Mouse (Mus musculus) heart, postnatal 0 days (tissue): ENCODE results near the gene Cnr2. TPM values are rescaled to one million over a fixed set of nuclear protein-coding genes. Genes with fewer than 3 reads are reported as not detected.

Experiments
- ATAC-seq: fragments of 200-750 bp; cut with Nextera tagmentation; 2 replicates; pipeline ENCODE4 v1.8.0; 2017; ENCODE audit warnings: low read depth, moderate number of reproducible peaks, moderate library complexity; ENCODE audit not compliant: insufficient read depth
- DNase-seq: peaks from one replicate; pipeline ENCODE4 v3.0.0-alpha.2; 2016; ENCODE audit warnings: low spot score
- H3K27ac ChIP-seq: fragments of 300-500 bp; sonication (generic); 2 replicates; pipeline ENCODE4 v1.5.1; 2014; ENCODE audit warnings: low read depth, mild to moderate bottlenecking
- H3K27me3 ChIP-seq: fragments of 300-500 bp; sonication (generic); 2 replicates; pipeline ENCODE4 v1.6.1; 2014; ENCODE audit warnings: low read length, mixed read lengths; ENCODE audit not compliant: control insufficient read depth, insufficient read depth
- H3K36me3 ChIP-seq: fragments of 300-500 bp; sonication (generic); replicated peaks from 2 replicates; pipeline ENCODE4 v1.6.1; 2014; ENCODE audit warnings: low read length, mixed read lengths; ENCODE audit not compliant: control insufficient read depth, insufficient read depth
- H3K4me1 ChIP-seq: fragments of 300-500 bp; sonication (generic); 2 replicates; pipeline ENCODE4 v1.6.1; 2014; ENCODE audit warnings: antibody characterized with exemption; ENCODE audit not compliant: control insufficient read depth, insufficient read depth
- H3K4me2 ChIP-seq: fragments of 300-500 bp; sonication (generic); 2 replicates; pipeline ENCODE4 v1.6.1; 2014; ENCODE audit warnings: low read depth, mild to moderate bottlenecking, low read length, moderate library complexity
- H3K4me3 ChIP-seq: fragments of 300-500 bp; sonication (generic); 2 replicates; pipeline ENCODE4 v1.5.1; 2014; ENCODE audit warnings: low read depth, low read length
- H3K9ac ChIP-seq: fragments of 300-500 bp; sonication (generic); replicated peaks from 2 replicates; pipeline ENCODE4 v1.6.1; 2014; ENCODE audit warnings: low read depth, low read length, mixed read lengths
- H3K9me3 ChIP-seq: fragments of 300-500 bp; sonication (generic); replicated peaks from 2 replicates; pipeline ENCODE4 v1.6.1; 2016; ENCODE audit warnings: low read length; ENCODE audit not compliant: control insufficient read depth
- CTCF ChIP-seq: IDR thresholded peaks from 2 replicates; pipeline ENCODE4 v1.5.1; 2016; ENCODE audit warnings: antibody characterized with exemption, control low read depth, low read depth
- EP300 ChIP-seq: IDR thresholded peaks from 2 replicates; pipeline ENCODE4 v1.6.1; 2016; ENCODE audit warnings: antibody characterized with exemption, low read depth
- WGBS: fragments of 180-500 bp; shearing (Covaris S2); extraction: QIAGEN DNeasy Blood & Tissue Kit; methylation state at CpG from one replicate; pipeline ENCODE4 v1.1.7; 2014; 5-methylcytosine and 5-hydroxymethylcytosine counted together
- polyA plus RNA-seq: library from polyadenylated mRNA; unstranded; fragments of >200 nt; fragmentation: Nextera tagmentation; extraction: Ambion mirVana; gene quantifications from 2 replicates; pipeline ENCODE4 v1.2.1, GENCODE M21; 2015
- total RNA-seq: library from RNA; depleted of rRNA; stranded (reverse); fragments of >200 nt; gene quantifications from 2 replicates; pipeline ENCODE4 v1.2.3, GENCODE M21; 2014; ENCODE audit warnings: low replicate concordance

Cnr2 gene
- total and polyA plus RNA-seq, 2 experiments from 2014 or later = 0.27 to 0.36 TPM

DNA sequence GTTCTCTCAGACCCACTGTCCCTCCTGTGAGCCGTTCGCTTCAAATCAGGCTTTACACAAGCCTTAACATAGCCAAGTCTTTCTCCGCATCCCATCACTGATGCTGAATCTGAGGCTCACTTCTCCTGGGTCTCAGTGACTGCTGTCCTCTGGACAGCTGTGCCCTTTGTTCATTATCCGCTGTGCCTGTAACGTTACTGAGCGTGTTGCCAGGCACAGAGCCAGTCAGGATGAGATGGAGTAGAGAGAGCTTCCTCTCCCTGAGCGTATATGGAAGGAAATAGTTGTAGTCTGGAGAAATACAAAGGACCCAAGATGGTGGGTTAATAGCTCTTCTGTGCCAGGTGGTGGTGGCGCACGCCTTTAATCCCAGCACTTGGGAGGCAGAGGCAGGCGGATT is 54.3 kb downstream of the Cnr2 start:
- Histone ChIP-seq H3K4me3 (no peak overlapping the region), H3K9me3 (no peaks in the 10 kb centered on the region), H3K4me2 (no peak overlapping the region), H3K9ac (no peak overlapping the region), H3K4me1 (peaks cover 9% of the 10 kb centered on the region; the same call in 1 of the 2 replicates), H3K36me3 (peaks cover 27% of the 10 kb centered on the region), H3K27me3 (no peaks in the 10 kb centered on the region), H3K27ac (peak overlapping the region; percentile 50; the same call in 1 of the 2 replicates)
- 65% methylated on average over 10 of the region's 10 CpGs for WGBS
- no peak for ATAC-seq
- no peak for TF ChIP-seq EP300
- no peak for TF ChIP-seq CTCF
- no peak for DNase-seq

DNA sequence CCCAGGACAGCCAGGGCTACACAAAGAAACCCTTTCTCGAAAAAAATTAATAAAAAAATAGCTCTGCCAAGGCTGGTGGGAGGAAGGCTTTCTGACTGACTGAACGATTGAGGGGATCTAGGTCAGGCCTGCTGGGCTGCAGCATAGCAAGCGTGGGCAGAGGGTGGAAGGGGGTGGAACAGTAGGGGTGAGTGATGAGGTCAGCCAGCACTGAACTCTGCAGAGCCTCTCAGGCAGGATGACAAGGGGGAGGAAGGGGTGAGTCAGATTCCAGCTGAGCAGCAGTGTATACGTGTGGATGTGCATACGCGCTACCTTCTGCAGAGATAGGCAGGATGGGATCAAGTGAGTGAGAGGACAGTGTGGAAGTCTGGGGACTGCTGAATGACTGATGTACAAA is 54.7 kb downstream of the Cnr2 start:
- ATAC-seq (peak; percentile 40), DNase-seq (no peak)
- peaks cover 32% of the 10 kb centered on the region for H3K36me3 ChIP-seq
- TF ChIP-seq CTCF (no peak), EP300 (no peak)
- H3K27ac ChIP-seq = peak overlapping the region; percentile 50; the same call in 1 of the 2 replicates
- H3K4me3 ChIP-seq = no peak overlapping the region
- 33% methylated on average over 6 of the region's 6 CpGs for WGBS
- H3K4me2 ChIP-seq = no peak overlapping the region
- peaks cover 9% of the 10 kb centered on the region; the same call in 1 of the 2 replicates for H3K4me1 ChIP-seq
- no peaks in the 10 kb centered on the region for H3K9me3 ChIP-seq
- H3K9ac ChIP-seq = no peak overlapping the region
- H3K27me3 ChIP-seq = no peaks in the 10 kb centered on the region

DNA sequence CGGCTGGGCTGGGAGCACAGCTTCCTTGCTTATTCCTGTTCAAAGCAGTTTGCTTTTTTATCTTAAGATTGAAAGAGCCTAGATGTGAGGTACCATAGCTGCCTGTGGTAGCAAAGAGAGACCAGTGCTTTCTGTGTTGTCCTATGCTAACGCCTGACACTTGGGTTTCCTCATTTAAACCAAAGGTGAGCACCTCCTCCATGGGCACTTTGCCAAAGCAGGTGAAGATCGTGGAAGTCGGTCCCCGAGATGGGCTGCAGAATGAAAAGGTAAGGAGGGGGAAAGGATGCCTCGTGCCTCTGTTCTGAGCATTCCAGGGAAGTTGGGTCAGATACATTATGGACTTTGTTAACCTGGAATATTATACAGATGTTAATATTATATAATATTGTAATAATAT is 55.2 kb downstream of the Cnr2 start:
- ATAC-seq (no peak), DNase-seq (no peak)
- Histone ChIP-seq H3K9me3 (no peaks in the 10 kb centered on the region), H3K4me2 (no peak overlapping the region), H3K9ac (no peak overlapping the region), H3K4me3 (no peak overlapping the region), H3K27me3 (no peaks in the 10 kb centered on the region), H3K36me3 (peaks cover 35% of the 10 kb centered on the region), H3K4me1 (peaks cover 9% of the 10 kb centered on the region; the same call in 1 of the 2 replicates), H3K27ac (peak overlapping the region; percentile 50; the same call in 1 of the 2 replicates)
- TF ChIP-seq EP300 (no peak), CTCF (no peak)
- 75% methylated on average over 6 of the region's 6 CpGs for WGBS

DNA sequence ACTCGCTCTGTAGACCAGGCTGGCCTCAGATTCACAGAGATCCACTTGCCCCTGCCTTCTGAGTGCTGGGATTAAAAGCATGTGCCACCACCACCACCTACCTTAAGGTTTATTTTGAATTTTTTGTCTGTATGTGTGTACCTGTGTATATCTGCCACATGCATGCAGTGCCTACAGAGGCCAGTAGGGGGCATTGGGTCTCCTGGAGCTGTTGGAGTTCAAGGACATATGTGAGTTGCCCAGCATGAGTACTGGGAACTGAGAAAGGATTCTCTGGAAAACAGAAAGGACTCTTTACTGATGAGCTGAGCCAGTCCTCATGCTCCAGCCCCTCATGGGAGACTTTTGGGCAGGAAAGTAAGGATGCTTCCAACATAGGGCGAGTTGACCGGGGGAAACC is 56.3 kb downstream of the Cnr2 start:
- no peak for ATAC-seq
- 91% methylated on average over 3 of the region's 3 CpGs for WGBS
- Histone ChIP-seq H3K4me1 (peaks cover 4% of the 10 kb centered on the region; the same call in 1 of the 2 replicates), H3K9me3 (no peaks in the 10 kb centered on the region), H3K27me3 (no peaks in the 10 kb centered on the region), H3K4me3 (no peak overlapping the region), H3K27ac (no peak overlapping the region), H3K36me3 (peaks cover 45% of the 10 kb centered on the region), H3K4me2 (no peak overlapping the region), H3K9ac (no peak overlapping the region)
- DNase-seq = no peak
- TF ChIP-seq EP300 = no peak
- TF ChIP-seq CTCF = 0 out of 2 replicates have a peak, but pooled peaks have one; percentile 2

DNA sequence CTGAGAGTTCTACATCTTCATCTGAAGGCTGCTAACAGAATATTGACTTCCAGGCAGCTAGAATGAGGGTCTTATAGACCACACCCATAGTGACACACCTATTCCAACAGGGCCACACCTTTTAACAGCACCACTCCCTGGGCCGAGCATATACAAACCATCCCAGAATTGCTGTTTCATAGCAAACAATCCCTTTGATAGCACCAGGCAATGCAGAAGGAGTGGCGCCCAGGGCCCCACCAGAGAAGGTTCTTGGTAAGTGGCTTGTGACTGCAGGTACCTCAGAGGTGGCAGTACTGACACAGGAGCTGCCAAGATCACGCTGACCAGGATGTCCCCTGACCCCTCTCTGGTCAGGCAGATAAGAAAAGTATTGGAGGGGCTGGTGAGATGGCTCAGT is 58.0 kb downstream of the Cnr2 start:
- Histone ChIP-seq H3K27me3 (no peaks in the 10 kb centered on the region), H3K9me3 (no peaks in the 10 kb centered on the region), H3K4me1 (peaks cover 4% of the 10 kb centered on the region; the same call in 1 of the 2 replicates), H3K27ac (no peak overlapping the region), H3K4me3 (no peak overlapping the region), H3K9ac (no peak overlapping the region), H3K36me3 (peaks cover 51% of the 10 kb centered on the region), H3K4me2 (no peak overlapping the region)
- TF ChIP-seq EP300 (no peak), CTCF (no peak)
- no peak for ATAC-seq
- 84% methylated on average over 3 of the region's 3 CpGs for WGBS
- DNase-seq = no peak

DNA sequence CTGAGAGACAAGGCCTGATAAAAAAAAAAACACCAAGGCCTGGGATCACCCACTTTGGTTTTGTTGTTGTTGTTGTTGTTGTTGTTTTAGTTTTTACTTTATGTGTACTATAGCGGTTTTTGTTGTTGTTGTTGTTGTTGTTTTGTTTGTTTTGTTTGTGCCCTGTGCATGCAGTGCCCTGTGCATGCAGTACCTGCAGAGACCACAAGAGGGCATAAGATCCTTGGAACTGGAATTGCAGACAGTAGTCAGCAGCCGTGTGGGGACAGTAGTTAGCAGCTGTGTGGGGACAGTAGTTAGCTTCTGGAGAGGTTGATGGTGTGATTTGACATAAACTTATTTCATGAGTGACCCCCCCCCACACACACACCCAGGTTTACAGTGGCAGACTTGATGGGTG is 59.0 kb downstream of the Cnr2 start:
- Histone ChIP-seq H3K4me3 (no peak overlapping the region), H3K9me3 (no peaks in the 10 kb centered on the region), H3K9ac (no peak overlapping the region), H3K27me3 (no peaks in the 10 kb centered on the region), H3K36me3 (peaks cover 58% of the 10 kb centered on the region), H3K4me1 (peaks cover 4% of the 10 kb centered on the region; the same call in 1 of the 2 replicates), H3K27ac (no peak overlapping the region), H3K4me2 (no peak overlapping the region)
- DNase-seq = peak; percentile 60
- peak; percentile 58; the same call in 1 of the 2 replicates for ATAC-seq
- TF ChIP-seq EP300 = no peak
- peak; percentile 96 for TF ChIP-seq CTCF
- WGBS = 20% methylated on average over 2 of the region's 2 CpGs
